Mouse (Mus musculus) G1E (cell line): ENCODE data around the gene Arhgap35.

Experiments used
- CTCF ChIP-seq: IDR thresholded peaks from 2 replicates; pipeline ENCODE4 v1.5.1; 2012; ENCODE audit warnings: low read depth, low read length, inconsistent platforms, mixed read lengths
- GATA1 ChIP-seq: IDR thresholded peaks from 2 replicates; pipeline ENCODE4 v1.6.1; 2012; ENCODE audit warnings: borderline replicate concordance, low read length, inconsistent platforms, mixed read lengths
- GATA2 ChIP-seq: IDR thresholded peaks from 2 replicates; pipeline ENCODE4 v1.6.1; 2012; ENCODE audit warnings: low read depth, low read length, inconsistent platforms, borderline replicate concordance
- POLR2AphosphoS5 ChIP-seq: IDR thresholded peaks from 2 replicates; pipeline ENCODE4 v1.6.1; 2012; ENCODE audit warnings: low read depth, low read length, inconsistent platforms; ENCODE audit not compliant: insufficient replicate concordance
- TAL1 ChIP-seq: conservative IDR thresholded peaks from 2 replicates; pipeline ENCODE4 v1.6.1; 2012; ENCODE audit warnings: low read depth, low read length, inconsistent platforms, mixed read lengths

DNA sequence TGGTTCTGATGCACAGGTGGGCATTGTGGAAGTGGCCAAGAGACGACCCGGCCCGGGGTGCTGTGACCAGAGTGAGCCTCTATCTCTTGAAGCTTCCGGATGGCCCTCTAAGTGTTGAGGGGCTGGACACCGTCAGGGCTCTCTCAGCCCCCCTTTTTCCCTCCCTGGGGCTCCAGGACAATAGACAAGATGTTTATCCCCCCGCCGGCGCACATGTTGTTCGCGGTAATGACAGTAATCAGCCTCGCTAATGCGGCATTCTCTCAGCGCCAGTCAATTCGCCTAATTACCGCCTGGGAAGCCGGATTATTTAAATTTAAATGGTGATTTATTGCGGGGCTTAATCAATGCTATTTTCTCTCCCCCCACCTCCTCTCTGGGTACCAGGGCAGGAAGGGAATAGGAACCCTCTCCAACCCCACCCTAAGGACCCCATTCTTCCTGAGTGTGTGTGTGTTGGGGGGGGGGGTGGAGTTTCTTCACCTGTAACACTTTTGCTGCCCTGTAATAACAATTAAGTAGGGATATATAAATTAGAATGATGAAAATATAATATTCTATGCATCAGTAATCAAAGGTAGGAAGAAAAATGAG is 142.6 kb downstream of the Arhgap35 start:
- TF ChIP-seq CTCF (no peak), GATA1 (no peak), POLR2AphosphoS5 (no peak), GATA2 (no peak), TAL1 (no peak)
